Mouse (Mus musculus): ENCODE results near the gene Cdh12. TPM values are rescaled to one million over a fixed set of nuclear protein-coding genes. Genes with fewer than 3 reads are reported as not detected.

Gene Cdh12
- total and polyA plus RNA-seq, 3 experiments, result not detected

- Histone ChIP-seq H3K9me3 (replicated peaks; ENCODE audit: insufficient read depth, low read length) (no peaks in the 10 kb centered on the region), H3K9ac (ENCODE audit: control insufficient read depth, low read depth, low read length, poor library complexity, severe bottlenecking) (no peak overlapping the region), H3K36me3 (ENCODE audit: control insufficient read depth in 1 of 2, insufficient read depth in 2 of 2, low read length in 2 of 2) (no peaks in the 10 kb centered on the region), H3K27ac (ENCODE audit: control insufficient read depth, low read depth, low read length) (no peak overlapping the region), H3K79me2 (ENCODE audit: control insufficient read depth, insufficient read depth, low read length, poor library complexity) (no peaks in the 10 kb centered on the region), H3K4me1 (ENCODE audit: control insufficient read depth in 1 of 2, insufficient read depth in 2 of 2, low read length in 2 of 2) (no peaks in the 10 kb centered on the region), H3K4me3 (ENCODE audit: control insufficient read depth in 1 of 2, insufficient read depth in 1 of 2, low read depth in 2 of 2, low read length in 2 of 2) (no peak overlapping the region), H3K27me3 (ENCODE audit: control insufficient read depth in 1 of 2, insufficient read depth in 2 of 2, low read length in 2 of 2) (no peaks in the 10 kb centered on the region)
- DNase-seq (ENCODE audit: low read depth, low spot score), result no peak
- no peak for TF ChIP-seq ZNF384 (IDR thresholded peaks at IDR 0.05; ENCODE audit: low read depth, low read length)
- no peak for TF ChIP-seq EP300 (IDR thresholded peaks at IDR 0.05; ENCODE audit: low read depth in 1 of 2, low read length in 2 of 2)
- TF ChIP-seq ZC3H11A (IDR thresholded peaks at IDR 0.05; ENCODE audit: low read depth, low read length), result no peak
Observed at GRCm38 (mm10) chr15:21604510-21604909, 1155.4 kb downstream of the Cdh12 start.

Other genes with a start within 250 kb of the Cdh12 start
- 0.10 and 0.31 TPM in 2 replicates for gene Acot10, start 217.5 kb downstream of the Cdh12 start, total RNA-seq (2012; rRNA removed)
- gene Acot10, start 217.5 kb downstream of the Cdh12 start, polyA plus RNA-seq (2012; ENCODE audit: insufficient read depth in 1 of 2, insufficient read length in 2 of 2, low read depth in 1 of 2, low replicate concordance in 2 of 2, missing spikeins in 1 of 2), result under 1 TPM in 1 of 2 experiments, not detected in 1; 0.10 TPM

Data from MEL (cell line).